19 mouse cellular contexts compared by ENCODE assay signal in the genomic region with DNA sequence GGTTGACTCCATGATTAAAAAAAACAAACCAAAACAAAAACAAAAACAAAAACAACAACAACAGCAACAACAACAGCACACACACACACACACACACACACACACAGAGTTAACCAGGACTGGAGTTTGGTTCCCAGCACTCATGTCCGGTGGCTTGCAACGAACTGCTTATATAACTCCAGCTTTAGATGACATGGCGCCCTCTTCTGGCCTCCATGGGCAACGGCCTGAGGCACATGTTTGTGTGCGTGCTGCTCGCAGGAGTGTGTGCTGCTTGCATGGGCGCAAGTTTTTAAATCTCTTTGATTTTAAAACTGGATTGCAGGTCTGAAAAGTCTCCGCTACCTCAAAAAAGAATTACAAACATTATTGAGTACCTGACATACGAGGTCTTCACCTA.
DNase-seq lines count a peak whose midpoint lies in the region; ATAC-seq and TF ChIP-seq lines count a peak whose summit lies in the region.
"Had no signal": no experiment of that assay in that cellular context is flagged by ENCODE, and none has a peak within 500 bp of the region (broad histone marks: within the 10 kb centered on the region; RNA-seq: fewer than 3 reads in every experiment).

No protein-coding gene starts in this region.

- TF ChIP-seq POLR2A in ES-Bruce4 (IDR thresholded peaks at IDR 0.05; ENCODE audit: insufficient read depth, low read length), result no peak

- H3K27me3 ChIP-seq in lung, postnatal 0 days (replicated peaks; ENCODE audit: insufficient read depth, low read length), result no peaks in the 10 kb centered on the region
- H3K27me3 ChIP-seq in ES-Bruce4 (ENCODE audit: control insufficient read depth, insufficient read depth, low read length, poor library complexity, severe bottlenecking), result no peaks in the 10 kb centered on the region
- H3K27me3 ChIP-seq in hindbrain, embryonic 12.5 days, result no peaks in the 10 kb centered on the region
- H3K27me3 ChIP-seq: embryonic facial prominence, embryonic 12.5 days; lung, embryonic 15.5 days had no signal

- no peak overlapping the region for H3K4me3 ChIP-seq in lung, postnatal 0 days (ENCODE audit: low read depth, low read length)
- no peak overlapping the region for H3K4me3 ChIP-seq in ES-Bruce4 (ENCODE audit: low read depth, low read length)
- H3K4me3 ChIP-seq in hindbrain, embryonic 12.5 days, result no peak overlapping the region
- H3K4me3 ChIP-seq: embryonic facial prominence, embryonic 12.5 days; lung, embryonic 15.5 days had no signal

- no peaks in the 10 kb centered on the region for H3K4me1 ChIP-seq in lung, postnatal 0 days (ENCODE audit: insufficient read depth, low read depth, low read length)
- H3K4me1 ChIP-seq in ES-Bruce4 (ENCODE audit: control insufficient read depth, insufficient read depth, low read length), result no peaks in the 10 kb centered on the region
- peaks cover 20% of the 10 kb centered on the region for H3K4me1 ChIP-seq in hindbrain, embryonic 12.5 days
- H3K4me1 ChIP-seq: lung, embryonic 15.5 days had no signal

- TF ChIP-seq EP300 in lung, postnatal 0 days (IDR thresholded peaks at IDR 0.05), result no peak
- no peak for TF ChIP-seq EP300 in ES-Bruce4 (IDR thresholded peaks at IDR 0.05; ENCODE audit: insufficient read depth, low read depth, low read length)

- H3K4me2 ChIP-seq in lung, postnatal 0 days (replicated peaks; ENCODE audit: low read depth, low read length), result no peak overlapping the region
- H3K4me2 ChIP-seq in hindbrain, embryonic 12.5 days (replicated peaks), result no peak overlapping the region
- H3K4me2 ChIP-seq: embryonic facial prominence, embryonic 12.5 days; hindbrain, embryonic 14.5 days; lung, embryonic 15.5 days had no signal

- intact Hi-C loops in heart, postnatal 14 days (cut with DNase I), result no loop called here

- peak; percentile 12; the same call in 1 of the 2 replicates for TF ChIP-seq CTCF in lung, postnatal 0 days (IDR thresholded peaks at IDR 0.05)
- peak; percentile 76 for TF ChIP-seq CTCF in ES-Bruce4 (IDR thresholded peaks at IDR 0.05; ENCODE audit: low read depth, low read length)

- no peaks in the 10 kb centered on the region for H3K9me3 ChIP-seq in lung, postnatal 0 days (ENCODE audit: low read length)
- H3K9me3 ChIP-seq in ES-Bruce4 (replicated peaks; ENCODE audit: control insufficient read depth, insufficient read depth, low read length, poor library complexity, severe bottlenecking), result no peaks in the 10 kb centered on the region
- H3K9me3 ChIP-seq in hindbrain, embryonic 12.5 days (replicated peaks), result no peaks in the 10 kb centered on the region
- H3K9me3 ChIP-seq: embryonic facial prominence, embryonic 12.5 days; lung, embryonic 15.5 days had no signal

- no peak for ATAC-seq in CD4-positive, CD25-positive, alpha-beta regulatory T cell, adult 4 months
- no peak for ATAC-seq in lung, postnatal 0 days
- ATAC-seq in hindbrain, embryonic 12.5 days (ENCODE audit: low FRiP score), result no peak

- DNase-seq in CD4-positive, CD25-positive, alpha-beta regulatory T cell, adult 2 months (ENCODE audit: low read depth, low spot score), result peak; percentile 18
- DNase-seq in lung, postnatal 0 days (ENCODE audit: low spot score), result no peak
- DNase-seq in lung, adult 18-20 months, result no peak
- DNase-seq in c-Kit-positive CD71-positive TER-119-positive erythroid progenitor cells, embryonic 14.5 days (ENCODE audit: low spot score), result peak; percentile 15
- DNase-seq in heart, postnatal 14 days, result no peak
- DNase-seq: adrenal gland, postnatal 10 days; cerebellum, adult 9-10 months; heart, adult 18-20 months; kidney, adult 18-20 months; kidney, postnatal 14 days; layer of hippocampus, adult 9-11 months; midbrain, embryonic 14.5 days; spleen, adult 18-20 months had no signal

- 84% methylated on average over 9 of the region's 9 CpGs for WGBS in lung, postnatal 0 days
- 94% methylated on average over 9 of the region's 9 CpGs for WGBS in hindbrain, embryonic 12.5 days

- no peak overlapping the region for H3K9ac ChIP-seq in lung, postnatal 0 days (replicated peaks; ENCODE audit: low read depth)
- H3K9ac ChIP-seq in ES-Bruce4 (ENCODE audit: low read depth, poor library complexity, severe bottlenecking), result no peak overlapping the region
- no peak overlapping the region for H3K9ac ChIP-seq in hindbrain, embryonic 12.5 days
- H3K9ac ChIP-seq: embryonic facial prominence, embryonic 12.5 days; hindbrain, embryonic 14.5 days; lung, embryonic 15.5 days had no signal

- H3K27ac ChIP-seq in lung, postnatal 0 days (ENCODE audit: low read length), result no peak overlapping the region
- no peak overlapping the region for H3K27ac ChIP-seq in ES-Bruce4 (ENCODE audit: insufficient read depth, low read length)
- no peak overlapping the region for H3K27ac ChIP-seq in hindbrain, embryonic 12.5 days
- H3K27ac ChIP-seq: embryonic facial prominence, embryonic 12.5 days; hindbrain, embryonic 14.5 days; lung, embryonic 15.5 days had no signal

- no peaks in the 10 kb centered on the region for H3K36me3 ChIP-seq in lung, postnatal 0 days (ENCODE audit: insufficient read depth, low read length)
- H3K36me3 ChIP-seq in ES-Bruce4 (ENCODE audit: control insufficient read depth, insufficient read depth, low read length, poor library complexity, severe bottlenecking), result no peaks in the 10 kb centered on the region
- H3K36me3 ChIP-seq in hindbrain, embryonic 12.5 days, result no peaks in the 10 kb centered on the region
- H3K36me3 ChIP-seq: embryonic facial prominence, embryonic 12.5 days; lung, embryonic 15.5 days had no signal

Comparison
In these comparisons a context has a peak if more than half of its experiments do, and no peak if none do; other contexts are left out.
1. DNase-seq: peak in CD4-positive, CD25-positive, alpha-beta regulatory T cell, adult 2 months (single experiment) and c-Kit-positive CD71-positive TER-119-positive erythroid progenitor cells, embryonic 14.5 days (single experiment); none in lung, postnatal 0 days (single experiment), lung, adult 18-20 months (0 of 2) and heart, postnatal 14 days (0 of 2).